ENCODE assay signal across 28 mouse cellular contexts in the genomic region with DNA sequence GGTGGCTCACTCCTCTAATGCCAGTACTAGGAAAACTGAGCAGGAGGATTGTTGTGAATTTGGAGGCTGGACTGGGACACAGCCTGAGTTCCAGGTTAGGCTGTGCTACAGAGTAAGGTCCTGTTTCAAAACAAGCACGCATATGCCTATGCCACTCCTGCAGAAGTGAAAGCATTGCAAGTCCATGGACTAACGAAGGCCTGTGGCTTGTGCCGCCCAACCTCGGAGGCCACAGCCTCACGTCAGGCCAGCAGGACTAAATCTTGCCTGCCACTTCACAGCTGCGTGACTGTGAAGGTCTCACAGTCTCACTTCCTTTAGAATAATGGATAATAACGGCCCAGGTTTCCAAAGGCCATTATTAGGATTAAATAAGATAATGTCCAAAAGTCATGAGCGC. TPM values are rescaled to one million over a fixed set of nuclear protein-coding genes. Genes with fewer than 3 reads are reported as not detected.
DNase-seq lines count a peak whose midpoint lies in the region; ATAC-seq and TF ChIP-seq lines count a peak whose summit lies in the region.
"Had no signal": no experiment of that assay in that cellular context is flagged by ENCODE, and none has a peak within 500 bp of the region (broad histone marks: within the 10 kb centered on the region; RNA-seq: fewer than 3 reads in every experiment).

No protein-coding gene starts in this region.

- no peak overlapping the region for H3K4me2 ChIP-seq in stomach, postnatal 0 days (replicated peaks; ENCODE audit: low read depth)
- H3K4me2 ChIP-seq: heart, embryonic 13.5 days; hindbrain, embryonic 14.5 days; kidney, embryonic 15.5 days; liver, embryonic 13.5 days; midbrain, embryonic 12.5 days; neural tube, embryonic 15.5 days had no signal

- TF ChIP-seq CTCF in layer of hippocampus, adult 2 months (conservative IDR thresholded peaks at IDR 0.05) = no peak
- no peak for TF ChIP-seq CTCF in stomach, postnatal 0 days (IDR thresholded peaks at IDR 0.05; ENCODE audit: low read depth)
- no peak for TF ChIP-seq CTCF in lung, adult 2 months (IDR thresholded peaks at IDR 0.05; ENCODE audit: insufficient read depth, low read length)

- in situ Hi-C loops in ES-E14 (cut with MboI; ENCODE audit: low sequenced_read_pairs in 2 of 2, unreplicated experiment in 2 of 2) = no loop called here

- peaks cover 11 to 17% of the 10 kb centered on the region in 2 experiments for H3K4me1 ChIP-seq in ES-E14 (ENCODE audit: control insufficient read depth in 2 of 2, insufficient read depth in 2 of 2, low read length in 2 of 2, poor library complexity in 1 of 2)
- H3K4me1 ChIP-seq in embryonic facial prominence, embryonic 10.5 days = peaks cover 26% of the 10 kb centered on the region
- H3K4me1 ChIP-seq in stomach, postnatal 0 days (replicated peaks; ENCODE audit: control insufficient read depth, insufficient read depth) = no peaks in the 10 kb centered on the region; the same call in 1 of the 2 replicates
- H3K4me1 ChIP-seq in lung, adult 2 months (ENCODE audit: control insufficient read depth, insufficient read depth, low read length) = no peaks in the 10 kb centered on the region
- H3K4me1 ChIP-seq: neural tube, embryonic 15.5 days had no signal

- peak; percentile 22 for DNase-seq in layer of hippocampus, adult 9-11 months
- no peak for DNase-seq in layer of hippocampus, adult 2 months (ENCODE audit: low spot score in 2 of 2)
- no peak for DNase-seq in ES-E14 (ENCODE audit: low read depth, low spot score)
- no peak for DNase-seq in embryonic facial prominence, embryonic 10.5 days (ENCODE audit: low spot score)
- DNase-seq in stomach, postnatal 0 days (ENCODE audit: low spot score) = no peak
- DNase-seq in lung, adult 2 months = no peak
- no peak for DNase-seq in adrenal gland, postnatal 25 days
- DNase-seq: adrenal gland, postnatal 10 days; cerebellum, adult 11-12 months; cerebellum, adult 9-11 months; gastrocnemius, adult 2 months; heart, postnatal 10 days; kidney, adult 11 months; kidney, postnatal 25 days; liver, embryonic 13.5 days; lung, adult 18-20 months; lung, postnatal 10 days; thymus, adult 18-20 months; thymus, postnatal 36 days had no signal

- no peak overlapping the region; the same call in 1 of the 2 replicates for H3K9ac ChIP-seq in ES-E14 (ENCODE audit: insufficient read depth, low read depth, low read length, poor library complexity, severe bottlenecking)
- H3K9ac ChIP-seq in stomach, postnatal 0 days (ENCODE audit: low read length) = no peak overlapping the region
- H3K9ac ChIP-seq: heart, embryonic 13.5 days; hindbrain, embryonic 14.5 days; kidney, embryonic 15.5 days; liver, embryonic 13.5 days; midbrain, embryonic 12.5 days; neural tube, embryonic 15.5 days had no signal

- H3K9me3 ChIP-seq in ES-E14 (ENCODE audit: control insufficient read depth, insufficient read depth, low read depth, low read length) = no peaks in the 10 kb centered on the region
- H3K9me3 ChIP-seq in embryonic facial prominence, embryonic 10.5 days = no peaks in the 10 kb centered on the region
- H3K9me3 ChIP-seq in stomach, postnatal 0 days (ENCODE audit: control insufficient read depth, low read length) = no peaks in the 10 kb centered on the region
- H3K9me3 ChIP-seq: heart, embryonic 13.5 days; kidney, embryonic 15.5 days; liver, embryonic 13.5 days; midbrain, embryonic 12.5 days; neural tube, embryonic 15.5 days had no signal

- ATAC-seq in megakaryocyte, adult 5-6 weeks (ENCODE audit: poor library complexity, severe bottlenecking) = peak; percentile 93
- ATAC-seq in stomach, postnatal 0 days (ENCODE audit: low FRiP score, low TSS enrichment) = no peak
- ATAC-seq: forebrain, embryonic 16.5 days; inflammation-experienced regulatory T-cells, adult 6 months had no signal

- no peak for TF ChIP-seq POLR2A in lung, adult 2 months (IDR thresholded peaks at IDR 0.05; ENCODE audit: borderline replicate concordance, extremely low read depth, low read depth, low read length)

- H3K4me3 ChIP-seq in layer of hippocampus, adult 2 months = no peak overlapping the region
- H3K4me3 ChIP-seq in ES-E14 (ENCODE audit: insufficient read depth in 1 of 2, low read depth in 1 of 2, low read length in 2 of 2, poor library complexity in 1 of 2, severe bottlenecking in 1 of 2) = no peak overlapping the region
- no peak overlapping the region for H3K4me3 ChIP-seq in embryonic facial prominence, embryonic 10.5 days
- no peak overlapping the region for H3K4me3 ChIP-seq in stomach, postnatal 0 days (ENCODE audit: low read depth, low read length)
- H3K4me3 ChIP-seq in lung, adult 2 months (replicated peaks; ENCODE audit: extremely low read depth, low read depth, low read length) = no peak overlapping the region
- H3K4me3 ChIP-seq: erythroblast, embryonic 14.5 days; gastrocnemius, adult 2 months; heart, embryonic 13.5 days; kidney, embryonic 15.5 days; liver, embryonic 13.5 days; midbrain, embryonic 12.5 days; neural tube, embryonic 15.5 days had no signal

- TF ChIP-seq EP300 in stomach, postnatal 0 days (optimal IDR thresholded peaks at IDR 0.05) = no peak

- WGBS in embryonic facial prominence, embryonic 10.5 days = 86% methylated on average over 8 of the region's 8 CpGs
- WGBS in stomach, postnatal 0 days = 83% methylated on average over 8 of the region's 8 CpGs
- WGBS in lung, adult 2 months = 77% methylated on average over 8 of the region's 8 CpGs

- no peak overlapping the region for H3K27ac ChIP-seq in layer of hippocampus, adult 2 months
- peak overlapping the region; percentile 82; the same call in 1 of the 2 replicates for H3K27ac ChIP-seq in ES-E14 (ENCODE audit: insufficient read depth, low read depth, low read length, poor library complexity, severe bottlenecking)
- peak overlapping the region; percentile 7; the same call in 1 of the 2 replicates for H3K27ac ChIP-seq in embryonic facial prominence, embryonic 10.5 days (replicated peaks)
- no peak overlapping the region for H3K27ac ChIP-seq in stomach, postnatal 0 days (replicated peaks)
- H3K27ac ChIP-seq: gastrocnemius, adult 2 months; heart, embryonic 13.5 days; hindbrain, embryonic 14.5 days; kidney, embryonic 15.5 days; liver, embryonic 13.5 days; midbrain, embryonic 12.5 days; neural tube, embryonic 15.5 days had no signal

- H3K36me3 ChIP-seq in ES-E14 (ENCODE audit: control insufficient read depth, insufficient read depth, low read length, poor library complexity, severe bottlenecking) = no peaks in the 10 kb centered on the region
- H3K36me3 ChIP-seq in embryonic facial prominence, embryonic 10.5 days (replicated peaks) = no peaks in the 10 kb centered on the region
- H3K36me3 ChIP-seq in stomach, postnatal 0 days (ENCODE audit: control insufficient read depth, insufficient read depth, low read length) = no peaks in the 10 kb centered on the region
- H3K36me3 ChIP-seq: heart, embryonic 13.5 days; kidney, embryonic 15.5 days; liver, embryonic 13.5 days; midbrain, embryonic 12.5 days; neural tube, embryonic 15.5 days had no signal

- H3K27me3 ChIP-seq in embryonic facial prominence, embryonic 10.5 days (replicated peaks; ENCODE audit: low read depth, poor library complexity, severe bottlenecking) = no peaks in the 10 kb centered on the region
- H3K27me3 ChIP-seq in stomach, postnatal 0 days (ENCODE audit: control insufficient read depth, insufficient read depth, low read length) = no peaks in the 10 kb centered on the region
- H3K27me3 ChIP-seq: heart, embryonic 13.5 days; kidney, embryonic 15.5 days; liver, embryonic 13.5 days; midbrain, embryonic 12.5 days; neural tube, embryonic 15.5 days had no signal

TF ChIP-seq in ES-E14, 5 proteins besides CTCF, POLR2A, EP300 and RAD21:
- TF ChIP-seq ZNF384 (IDR thresholded peaks at IDR 0.05; ENCODE audit: low read depth, low read length) = no peak
- no peak for TF ChIP-seq CHD2 (IDR thresholded peaks at IDR 0.05; ENCODE audit: low read depth, low read length)
- no peak for TF ChIP-seq MAFK (IDR thresholded peaks at IDR 0.05; ENCODE audit: insufficient read depth, low read depth, low read length)
- no peak for TF ChIP-seq ZC3H11A (IDR thresholded peaks at IDR 0.05; ENCODE audit: borderline replicate concordance, low read depth, low read length)
- no peak for TF ChIP-seq HCFC1 (IDR thresholded peaks at IDR 0.05; ENCODE audit: borderline replicate concordance, insufficient read depth, low read length)

RNA-seq across cellular contexts. Expression of a gene that starts 50.3 kb away (rescaled TPM):
- total RNA-seq in layer of hippocampus, adult 2 months (2021) = 10 to 100 TPM; 73.0 to 76.5 TPM
- total RNA-seq in ES-E14 (2012; rRNA removed) = 55.2 and 89.2 TPM in 2 replicates
- polyA plus RNA-seq in embryonic facial prominence, embryonic 10.5 days (2016; fragmentation: Nextera tagmentation; extraction: Ambion mirVana) = 23.6 and 24.2 TPM in 2 replicates
- total RNA-seq in megakaryocyte, adult 5-6 weeks (2015) = 77.4 and 84.3 TPM in 2 replicates
- total RNA-seq in megakaryocyte, adult 5-6 weeks (2017) = 94.6 and 108 TPM in 2 replicates
- 22.2 and 25.8 TPM in 2 replicates for polyA plus RNA-seq in stomach, postnatal 0 days (2015; fragmentation: Nextera tagmentation; extraction: Ambion mirVana)
- 45.4 and 60.5 TPM in 2 replicates for polyA plus RNA-seq in lung, adult 2 months (2012; rRNA removed)
- 247 and 388 TPM in 2 replicates for total RNA-seq in adrenal gland, postnatal 25 days (2021)

Comparison
In these comparisons a context has a peak if more than half of its experiments do, and no peak if none do; other contexts are left out.
1. H3K27ac ChIP-seq: peak in ES-E14 (single experiment) and embryonic facial prominence, embryonic 10.5 days (single experiment); none in layer of hippocampus, adult 2 months (single experiment) and stomach, postnatal 0 days (single experiment).